Mouse (Mus musculus): ENCODE measurements around the gene Kcng3.

The Kcng3 gene

GRCm38 (mm10) chr17:83555836-83556235, 75.9 kb downstream of the Kcng3 start:
- DNase-seq (ENCODE audit: low spot score in 2 of 2): no peak

DNA sequence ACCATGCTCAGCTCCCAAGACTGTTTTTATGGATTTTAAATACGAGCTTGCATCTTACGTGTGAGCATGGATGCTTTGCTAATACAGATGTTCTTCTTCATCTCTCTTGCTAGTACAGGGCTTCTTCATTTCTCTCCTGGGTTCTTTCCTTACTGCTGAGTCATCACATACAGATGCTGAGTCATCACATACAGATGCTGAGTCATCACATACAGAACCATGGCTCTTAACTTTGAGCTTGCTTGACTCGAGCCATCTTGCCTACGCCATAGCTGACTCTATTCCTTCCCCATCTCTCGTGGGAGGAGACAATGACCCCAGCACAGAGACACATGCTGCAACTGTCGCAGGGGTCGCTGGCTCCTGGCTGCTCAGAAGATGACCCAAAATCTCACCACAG, 76.7 kb downstream of the Kcng3 start:
- DNase-seq (ENCODE audit: low spot score in 2 of 2): no peak

DNA sequence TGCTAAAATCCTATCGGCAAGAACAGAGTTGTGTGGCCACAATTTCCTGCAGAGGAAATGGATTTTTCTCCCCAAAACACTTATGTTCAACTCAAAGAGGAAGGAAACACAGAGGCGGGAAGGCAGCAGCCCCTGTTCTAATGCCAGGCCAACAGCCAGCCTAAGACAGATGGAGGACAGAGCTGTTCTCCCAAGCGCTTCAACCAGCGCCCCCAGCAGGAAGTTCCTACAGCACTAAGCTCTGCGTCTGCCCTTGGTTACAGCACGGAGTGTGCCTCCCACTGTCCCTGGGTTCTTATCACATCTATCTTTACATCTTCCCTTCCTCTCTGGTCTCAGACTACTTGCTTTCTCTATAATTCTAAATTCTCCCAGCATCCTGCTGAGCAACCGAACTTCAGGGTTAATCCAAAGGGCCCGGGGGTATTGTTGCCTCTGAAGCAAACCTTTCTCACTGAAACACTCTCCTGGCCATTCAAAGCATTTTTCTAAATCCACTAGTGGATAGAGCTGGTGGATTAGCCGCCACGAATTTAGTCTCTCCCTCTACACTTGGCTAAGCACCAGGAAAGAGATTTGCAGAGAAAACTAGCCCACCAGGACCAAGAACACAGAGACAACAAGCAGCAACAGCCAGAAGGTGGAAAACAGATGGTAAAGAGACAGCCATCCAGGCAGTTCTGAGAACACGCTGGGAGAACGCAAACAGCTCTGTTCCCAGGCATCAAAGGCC, 83.0 kb downstream of the Kcng3 start:
- DNase-seq (ENCODE audit: low spot score in 2 of 2): no peak

DNA sequence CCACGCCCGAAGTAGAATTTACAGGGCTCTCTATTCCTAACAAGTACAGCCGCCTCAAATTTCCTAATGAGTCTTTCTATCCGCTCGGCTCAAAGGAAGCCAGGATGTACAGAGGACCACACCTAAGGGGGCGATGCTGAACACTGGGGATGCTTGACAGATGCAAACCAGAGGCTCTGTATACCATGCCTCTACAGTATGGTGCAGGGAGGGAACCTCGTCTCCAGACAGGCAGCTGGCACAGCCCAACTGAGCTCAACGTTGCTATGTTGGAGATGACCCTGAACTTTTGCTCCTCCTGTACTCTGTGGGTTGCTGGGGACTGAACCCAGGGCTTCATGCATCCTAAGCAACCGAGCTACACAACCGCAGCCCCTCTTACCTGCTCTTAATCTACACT, 84.5 kb downstream of the Kcng3 start:
- DNase-seq (ENCODE audit: low spot score in 2 of 2): no peak

DNA sequence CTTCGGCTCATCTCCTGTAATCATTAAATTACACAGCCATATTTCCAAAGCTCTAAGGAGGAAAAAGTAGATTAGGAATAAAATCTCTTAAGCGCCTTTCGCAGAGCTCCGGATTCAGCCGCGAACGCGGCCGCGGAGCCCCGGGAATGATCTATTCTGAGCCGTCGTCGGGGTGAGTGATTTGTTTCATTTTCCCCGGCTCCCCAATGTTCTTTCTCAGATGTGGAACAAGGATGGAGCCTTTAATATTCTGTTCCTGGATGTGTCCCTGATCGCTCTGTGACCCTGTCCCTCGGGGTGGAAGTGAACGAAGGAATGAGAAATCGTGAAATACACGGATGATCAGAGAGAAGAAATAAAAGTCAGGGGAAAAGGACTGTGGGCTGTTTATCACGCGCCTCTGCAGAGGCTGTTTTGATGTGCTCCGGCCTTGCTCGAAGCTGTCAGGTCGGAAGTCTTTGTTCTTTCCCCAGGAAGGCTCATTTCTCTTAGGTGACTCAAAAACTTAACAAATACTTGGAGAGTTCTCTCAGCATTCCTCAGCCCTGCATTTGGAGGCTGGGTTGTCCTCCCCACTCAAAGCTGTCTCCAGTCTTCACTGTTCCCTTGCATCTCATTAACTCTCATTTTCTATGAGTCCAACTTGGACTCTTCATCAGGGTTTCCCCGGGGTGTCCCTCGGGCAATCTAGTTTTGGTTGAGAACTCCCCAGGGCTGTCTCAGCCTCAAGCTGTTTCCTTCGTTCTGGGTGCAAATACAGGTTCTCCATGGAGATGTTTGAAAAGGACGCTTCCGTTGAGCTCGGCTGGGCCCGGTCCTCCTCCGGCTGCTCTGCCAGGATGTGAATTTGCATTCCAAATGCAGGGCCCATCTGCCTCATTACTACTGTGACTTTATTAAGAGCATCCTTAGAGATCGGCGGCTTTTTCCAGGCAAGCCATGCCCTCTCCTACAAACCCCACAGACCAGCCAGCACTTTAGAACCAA, 85.6 kb downstream of the Kcng3 start:
- DNase-seq (ENCODE audit: low spot score in 2 of 2): no peak

DNA sequence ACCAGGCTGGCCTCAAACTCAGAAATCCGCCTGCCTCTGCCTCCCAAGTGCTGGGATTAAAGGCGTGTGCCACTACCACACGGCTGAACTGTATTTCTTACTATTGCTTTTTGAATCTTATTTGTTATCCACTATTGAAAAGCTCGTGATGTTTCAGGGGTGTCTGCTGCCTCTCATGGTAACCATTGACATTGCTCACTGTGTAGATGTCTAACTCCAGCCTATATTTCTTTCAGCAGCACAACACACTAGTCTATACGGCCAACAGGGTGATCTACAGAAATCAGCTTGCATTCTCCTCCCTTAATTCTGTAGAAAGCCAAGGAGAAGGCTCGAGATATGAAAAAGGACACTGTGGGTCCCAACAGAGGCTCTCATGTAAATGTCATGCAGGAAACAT, 86.4 kb downstream of the Kcng3 start:
- DNase-seq (ENCODE audit: low spot score in 2 of 2): no peak

- DNase-seq (ENCODE audit: low spot score in 2 of 2): no peak
Observed at GRCm38 (mm10) chr17:83542424-83542823, 89.3 kb downstream of the Kcng3 start.

- no peak for DNase-seq (ENCODE audit: low spot score in 2 of 2)
Observed at GRCm38 (mm10) chr17:83539262-83540037, 92.2 kb downstream of the Kcng3 start.

- no peak for DNase-seq (ENCODE audit: low spot score in 2 of 2)
Observed at GRCm38 (mm10) chr17:83538694-83539093, 93.0 kb downstream of the Kcng3 start.

DNA sequence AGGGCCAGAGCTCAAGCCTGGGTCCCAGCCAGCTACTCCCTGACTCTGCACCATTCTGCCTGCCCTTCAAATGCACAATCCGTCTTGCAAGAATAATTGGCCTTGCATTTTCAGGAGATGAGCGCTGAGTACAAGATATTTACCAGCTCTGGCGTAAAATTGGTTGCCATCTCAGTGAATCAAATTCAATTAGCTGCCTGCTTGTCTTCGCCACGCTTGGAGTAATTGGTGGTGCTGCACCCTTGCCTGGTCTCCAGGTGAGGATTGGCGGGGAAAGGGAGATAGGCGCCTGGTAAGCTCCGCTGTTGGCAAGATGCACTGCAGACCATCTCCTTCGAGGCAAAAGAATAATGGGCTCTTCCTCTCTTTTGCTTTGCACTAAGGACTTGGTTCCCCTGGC, 93.6 kb downstream of the Kcng3 start:
- DNase-seq (ENCODE audit: low spot score in 2 of 2): no peak

Data from heart, adult 9 months (tissue).